Mouse (Mus musculus) yolk sac, embryonic 10.5 days (tissue): ENCODE measurements around the gene Pex14.

Experiments used
- DNase-seq: peaks from one replicate; pipeline ENCODE4 v3.0.0-alpha.2; 2017; ENCODE audit warnings: low spot score

Pex14 gene

DNA sequence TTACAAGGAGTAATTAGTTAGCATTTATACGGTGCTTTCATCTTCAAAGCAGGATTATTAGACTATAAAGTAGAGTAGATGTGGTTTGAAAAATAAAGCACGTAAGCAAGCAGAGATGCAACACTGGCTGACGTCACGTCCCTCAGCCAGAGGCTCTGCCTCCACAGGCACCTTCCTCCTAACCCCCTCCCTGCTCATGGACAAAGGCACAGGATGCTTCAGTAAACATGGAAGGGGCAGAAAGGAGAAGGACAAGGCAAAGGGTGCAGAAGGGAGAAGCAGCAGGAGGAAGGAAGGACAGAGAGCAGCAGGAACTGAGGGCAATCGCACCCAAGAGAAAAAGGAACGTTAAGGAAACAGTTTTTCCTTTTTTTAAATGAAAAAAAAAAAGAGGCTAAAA, 43.8 kb downstream of the Pex14 start:
- no peak for DNase-seq

DNA sequence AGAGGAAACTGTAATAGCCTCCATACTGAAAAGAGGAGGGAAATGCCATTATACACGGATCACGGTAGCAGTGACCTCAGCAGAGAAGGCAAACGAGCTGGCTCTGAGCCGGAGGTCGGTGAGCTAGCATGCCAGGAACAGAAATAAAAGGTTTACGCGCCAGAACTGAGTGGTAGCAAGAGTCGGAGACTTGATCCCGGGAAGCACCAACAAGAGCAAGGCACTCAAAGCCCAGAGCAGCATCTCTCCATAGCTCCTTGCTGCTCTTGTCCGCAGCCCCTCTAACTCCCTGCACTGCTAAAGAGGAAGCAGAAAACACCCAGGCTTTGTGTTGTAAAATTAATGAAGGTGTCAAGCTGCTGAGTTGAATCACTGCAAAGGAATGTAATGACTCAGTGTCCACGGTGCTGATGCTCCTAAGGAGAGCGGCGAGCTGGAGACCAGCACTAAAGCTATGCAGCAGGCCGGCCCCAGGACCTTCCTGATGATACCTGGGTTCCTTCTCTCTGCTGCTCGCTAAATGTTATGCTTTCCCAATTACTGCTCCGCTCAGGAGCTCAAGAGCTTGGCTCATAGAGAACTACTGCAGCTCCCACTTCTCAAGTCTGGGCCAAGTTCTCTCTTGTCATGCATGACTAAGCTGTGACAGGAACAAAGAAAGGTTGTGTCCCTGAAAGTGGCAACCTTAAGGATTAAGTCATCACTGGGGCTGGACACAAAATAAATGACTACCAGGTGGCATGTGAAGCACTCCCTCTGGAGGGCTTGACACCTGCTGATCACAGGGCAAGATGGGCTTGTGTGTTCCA, 50.1 kb downstream of the Pex14 start:
- peak; percentile 46 for DNase-seq

DNA sequence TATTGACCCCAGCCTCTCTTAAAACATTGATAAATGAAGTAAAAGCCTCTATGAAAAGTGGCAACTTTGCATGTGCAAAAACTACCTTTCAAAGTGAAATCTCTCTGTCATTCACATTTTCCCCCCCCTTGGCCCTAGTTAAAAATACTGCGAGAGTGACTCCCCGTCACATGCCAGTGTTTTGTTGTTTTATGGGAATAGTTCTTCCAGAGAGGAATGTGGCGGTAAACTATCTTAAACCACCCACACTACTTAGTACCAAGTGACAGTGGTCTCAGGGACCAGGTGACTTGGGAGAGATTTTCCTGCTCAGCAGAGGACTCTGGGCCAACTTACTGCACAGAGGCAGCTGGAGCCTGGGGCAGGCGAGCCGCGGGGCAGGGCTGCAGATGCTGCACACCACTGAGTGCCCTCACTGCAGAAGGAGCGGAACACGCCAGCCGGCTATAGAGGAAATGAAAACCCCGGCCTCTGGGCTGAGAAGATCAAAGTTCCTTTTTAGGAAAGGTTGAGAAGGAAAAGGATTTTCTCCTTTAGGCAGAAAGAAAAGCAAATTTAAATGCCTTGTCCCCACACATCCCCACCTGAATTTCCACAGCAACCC, 50.9 kb downstream of the Pex14 start:
- no peak for DNase-seq

- peak; percentile 41 for DNase-seq
Observed at GRCm38 (mm10) chr4:149047360-149047759, 52.3 kb downstream of the Pex14 start.

DNA sequence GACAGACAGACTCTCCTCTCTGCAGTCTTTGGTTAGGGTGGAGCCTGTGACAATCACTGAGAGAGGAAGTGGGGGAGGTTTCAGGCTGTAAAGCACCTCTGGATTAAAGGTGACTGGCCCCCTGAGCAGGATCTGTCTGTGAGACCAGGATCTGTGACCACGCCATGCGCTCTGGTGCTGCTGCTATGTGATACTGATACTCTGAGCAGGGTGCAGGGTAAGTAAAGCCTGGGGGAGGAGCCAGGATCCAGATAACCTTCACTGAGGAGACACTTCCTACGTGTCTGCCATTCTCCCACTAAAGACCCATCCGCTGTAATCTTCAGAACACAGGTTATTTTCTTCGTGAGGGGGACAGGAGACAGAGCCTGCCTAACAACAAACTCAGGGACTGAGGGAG, 53.8 kb downstream of the Pex14 start:
- DNase-seq: no peak

- no peak for DNase-seq
Observed at GRCm38 (mm10) chr4:149040289-149040688, 59.4 kb downstream of the Pex14 start.

DNA sequence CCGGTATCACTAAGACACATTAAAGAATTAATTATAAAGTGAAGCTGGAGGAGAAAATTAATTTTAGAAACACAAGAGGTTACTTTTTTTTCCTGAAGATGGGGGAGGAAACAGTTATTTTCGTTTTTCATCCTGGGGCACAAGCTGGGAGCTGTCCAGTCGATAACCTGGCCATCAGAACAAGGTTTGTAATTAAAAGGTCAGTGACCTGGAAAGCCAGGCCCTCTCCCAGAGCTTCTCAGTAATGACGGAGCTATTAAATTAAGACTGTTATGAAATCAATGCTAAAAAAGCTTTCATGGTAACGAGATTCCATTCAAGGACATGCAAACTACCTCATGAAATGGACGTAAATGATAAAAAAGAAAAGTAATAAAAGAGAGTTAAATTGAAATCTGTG, 62.0 kb downstream of the Pex14 start:
- DNase-seq: no peak

DNA sequence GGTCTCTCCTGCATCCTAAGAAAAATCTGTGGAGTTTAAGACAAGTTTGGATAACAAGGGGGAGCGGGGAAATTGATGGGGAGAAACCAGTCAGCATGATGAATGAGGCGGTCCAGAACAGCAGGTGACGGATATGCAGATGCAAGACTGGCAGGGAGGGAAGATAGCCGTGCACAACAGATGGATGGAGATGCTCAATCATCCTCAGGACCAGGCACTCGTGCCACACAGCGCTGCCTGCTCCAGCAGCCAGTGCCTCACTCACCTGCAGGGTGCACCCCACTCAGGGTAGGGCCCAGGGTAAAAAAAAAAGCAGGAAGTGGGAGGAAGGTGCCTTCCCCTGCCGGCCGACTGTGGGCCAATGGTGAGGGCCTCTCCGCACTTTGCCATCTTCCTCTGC, 63.1 kb downstream of the Pex14 start:
- DNase-seq: no peak

DNA sequence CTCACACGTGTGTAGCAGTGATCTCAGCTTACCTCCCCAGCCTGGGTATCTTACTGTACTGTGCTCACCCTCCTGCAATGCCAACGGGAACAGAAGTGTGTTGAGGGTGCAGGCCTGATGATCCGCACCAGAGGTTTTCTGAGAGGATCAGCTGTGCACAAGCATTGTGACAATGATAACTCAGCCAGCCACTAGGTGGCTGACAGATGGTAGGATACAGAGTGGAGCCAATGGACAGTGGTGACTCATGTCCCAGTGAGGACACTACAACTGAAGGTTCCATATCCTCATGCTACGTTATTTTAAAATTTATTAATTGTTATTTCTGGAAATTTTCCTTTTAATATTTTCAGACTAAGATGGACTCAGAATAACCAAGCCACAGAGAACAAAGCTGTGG, 68.2 kb downstream of the Pex14 start:
- no peak for DNase-seq

DNA sequence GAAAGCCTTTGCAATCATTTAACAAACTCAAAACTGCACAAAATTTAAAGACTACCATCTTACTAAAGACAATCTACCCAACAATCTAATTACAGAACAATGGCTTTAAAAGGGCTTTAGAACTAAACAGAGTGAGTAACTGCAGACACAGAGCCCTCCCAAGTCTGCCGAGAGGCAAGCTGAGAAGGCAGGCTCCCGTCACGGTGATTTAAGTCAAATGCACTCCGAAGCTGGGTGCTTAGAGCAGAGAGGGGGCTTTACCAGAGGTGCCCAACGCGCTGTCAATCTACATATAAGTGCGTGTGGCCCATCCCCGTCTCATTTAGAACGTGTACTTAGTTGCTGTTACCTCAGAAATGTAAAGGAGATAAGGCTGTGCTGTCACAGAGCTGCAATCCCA, 72.1 kb downstream of the Pex14 start:
- no peak for DNase-seq

DNA sequence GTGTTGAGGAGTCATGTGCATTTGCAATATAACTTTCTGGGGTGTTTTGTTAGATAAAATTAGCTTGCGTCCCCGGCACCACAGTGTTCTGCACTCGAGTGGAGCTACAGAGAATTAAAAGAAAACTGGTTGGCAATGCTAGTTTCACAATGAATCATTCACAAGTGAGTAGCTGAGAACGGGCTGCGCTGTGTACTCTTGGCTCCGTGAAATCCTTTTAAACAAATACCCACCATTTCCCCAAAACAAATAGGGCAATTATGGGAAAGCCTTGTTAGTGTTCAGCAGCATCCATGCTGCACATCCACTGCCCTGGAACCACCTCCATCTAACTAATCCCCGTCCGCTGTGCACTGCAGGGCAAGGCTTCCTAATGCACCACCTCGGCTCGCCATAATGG, 74.4 kb downstream of the Pex14 start:
- no peak for DNase-seq

GRCm38 (mm10) chr4:149021021-149021420, 78.7 kb downstream of the Pex14 start:
- DNase-seq: no peak

GRCm38 (mm10) chr4:149019456-149019855, 80.2 kb downstream of the Pex14 start:
- no peak for DNase-seq

DNA sequence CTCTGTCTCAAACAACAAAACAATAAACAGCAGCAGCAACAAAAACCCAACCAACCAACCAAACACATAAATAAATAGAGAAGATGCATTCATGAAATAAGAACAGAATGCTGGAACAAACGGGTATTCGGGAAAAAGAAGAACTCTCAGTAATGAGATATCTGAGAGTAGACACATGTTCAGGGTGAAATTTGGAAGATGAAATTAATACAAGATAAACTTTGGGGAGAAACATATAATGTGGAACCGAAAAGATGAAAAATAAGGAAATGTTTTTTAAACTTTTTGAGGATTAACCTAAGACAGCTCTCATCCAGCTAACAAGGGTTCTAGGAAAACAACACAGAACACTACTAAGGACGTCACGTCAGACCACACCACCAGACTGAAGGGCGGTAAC, 92.9 kb downstream of the Pex14 start:
- no peak for DNase-seq

DNA sequence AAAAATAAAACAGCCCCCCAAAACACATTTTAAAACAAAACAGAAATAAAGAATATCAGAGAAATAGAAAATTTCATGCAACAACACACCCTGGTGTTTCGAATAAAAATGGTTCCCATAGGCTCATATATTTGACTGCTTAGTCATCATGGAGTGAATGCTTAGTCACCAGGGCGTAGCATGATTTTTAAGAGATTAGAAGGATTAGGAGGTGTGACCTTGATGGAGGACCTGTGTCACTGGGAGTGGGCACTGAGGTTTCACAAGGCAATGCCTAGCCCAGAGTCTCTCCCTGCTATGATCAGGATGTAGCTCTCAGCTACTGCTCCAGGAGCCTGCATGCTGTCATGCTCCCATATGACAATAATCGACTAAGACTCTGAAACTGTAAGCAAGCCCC, 93.6 kb downstream of the Pex14 start:
- DNase-seq: no peak

GRCm38 (mm10) chr4:149002441-149003093, 97.1 kb downstream of the Pex14 start:
- no peak for DNase-seq

- DNase-seq: no peak
Observed at GRCm38 (mm10) chr4:149001515-149001914, 98.2 kb downstream of the Pex14 start.

- DNase-seq: no peak
Observed at GRCm38 (mm10) chr4:149000746-149001145, 98.9 kb downstream of the Pex14 start.

- no peak for DNase-seq
Observed at GRCm38 (mm10) chr4:148993948-148994347, 105.7 kb downstream of the Pex14 start.

- DNase-seq: no peak
Observed at GRCm38 (mm10) chr4:148990038-148990437, 109.6 kb downstream of the Pex14 start.

GRCm38 (mm10) chr4:148985541-148986476, 113.9 kb downstream of the Pex14 start:
- no peak for DNase-seq
